Mouse (Mus musculus) thymus, postnatal 14 days (tissue): ENCODE measurements around the gene Srrt.
"Not testable (repeated sequence)": the region's sequence is repeated elsewhere in the genome, so short reads cannot be mapped to it uniquely, and the experiment has no call there.

Experiments used
- DNase-seq: peaks from one replicate; pipeline ENCODE4 v3.0.0; 2021

The Srrt gene

GRCm38 (mm10) chr5:137295296-137295695, 12.2 kb downstream of the Srrt start:
- no peak for DNase-seq

- no peak for DNase-seq
Measured at GRCm38 (mm10) chr5:137294744-137295093, 12.8 kb downstream of the Srrt start.

- peak; percentile 96 for DNase-seq
Measured at GRCm38 (mm10) chr5:137293839-137294743, 13.4 kb downstream of the Srrt start, which contains the start of gene Ufsp1. Gene Ufsp1 (plus strand): TSS chr5:137294629.

- peak; percentile 71 for DNase-seq
Measured at GRCm38 (mm10) chr5:137293282-137293681, 14.2 kb downstream of the Srrt start.

GRCm38 (mm10) chr5:137291381-137291926, 16.0 kb downstream of the Srrt start:
- no peak for DNase-seq

- peak; percentile 59 for DNase-seq
Measured at GRCm38 (mm10) chr5:137290677-137291076, 16.8 kb downstream of the Srrt start.

GRCm38 (mm10) chr5:137289591-137290365, 17.7 kb downstream of the Srrt start:
- DNase-seq, result no peak

GRCm38 (mm10) chr5:137288999-137289470, 18.4 kb downstream of the Srrt start:
- DNase-seq, result peak; percentile 75

GRCm38 (mm10) chr5:137287953-137288743, 19.3 kb downstream of the Srrt start:
- DNase-seq, result no peak

GRCm38 (mm10) chr5:137287032-137287952, 20.2 kb downstream of the Srrt start, which contains the start of gene Ache:
Gene Ache (plus strand): TSS chr5:137287519.
- DNase-seq, result no peak

- DNase-seq, result peak; percentile 89
Measured at GRCm38 (mm10) chr5:137286655-137287031, 20.8 kb downstream of the Srrt start.

- no peak for DNase-seq
Measured at GRCm38 (mm10) chr5:137285986-137286385, 21.5 kb downstream of the Srrt start.

GRCm38 (mm10) chr5:137285045-137285444, 22.4 kb downstream of the Srrt start:
- DNase-seq, result peak; percentile 52

GRCm38 (mm10) chr5:137284411-137284810, 23.1 kb downstream of the Srrt start:
- not testable (repeated sequence) for DNase-seq

- DNase-seq, result peak; percentile 49
Measured at GRCm38 (mm10) chr5:137277360-137278342, 29.8 kb downstream of the Srrt start.

GRCm38 (mm10) chr5:137268131-137268910, 39.2 kb downstream of the Srrt start:
- peak; percentile 78 for DNase-seq

- DNase-seq, result no peak
Measured at GRCm38 (mm10) chr5:137264787-137265186, 42.7 kb downstream of the Srrt start.

- DNase-seq, result no peak
Measured at GRCm38 (mm10) chr5:137263897-137264720, 43.4 kb downstream of the Srrt start.
